Mouse (Mus musculus): ENCODE data around the gene Tcl1b5. TPM values are rescaled to one million over a fixed set of nuclear protein-coding genes. Genes with fewer than 3 reads are reported as not detected.

Tcl1b5 gene
- total RNA-seq, 2 experiments from 2014 or later, result not detected

DNA sequence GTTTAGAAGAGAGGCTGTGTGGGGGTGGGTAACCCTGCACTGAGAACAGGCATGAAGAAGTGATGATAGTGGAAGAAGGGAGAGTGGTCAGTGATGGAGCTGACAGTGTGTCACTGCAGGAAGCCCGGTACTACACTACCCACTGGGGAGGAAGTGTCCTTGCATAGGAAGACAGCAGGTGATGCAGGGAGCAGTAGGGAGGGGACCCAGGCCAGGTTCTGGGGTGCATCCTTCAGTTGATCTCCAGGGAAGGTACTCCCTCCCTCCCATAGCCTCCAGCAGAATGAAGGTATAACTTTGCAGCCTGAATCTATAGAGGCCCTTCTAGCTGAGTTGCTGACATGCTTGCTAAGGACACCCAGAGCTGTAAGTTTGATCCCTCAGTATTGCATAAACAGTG is 30.9 kb downstream of the Tcl1b5 start:
- no peak for DNase-seq (ENCODE audit: extremely low spot score in 1 of 2, low spot score in 1 of 2)

DNA sequence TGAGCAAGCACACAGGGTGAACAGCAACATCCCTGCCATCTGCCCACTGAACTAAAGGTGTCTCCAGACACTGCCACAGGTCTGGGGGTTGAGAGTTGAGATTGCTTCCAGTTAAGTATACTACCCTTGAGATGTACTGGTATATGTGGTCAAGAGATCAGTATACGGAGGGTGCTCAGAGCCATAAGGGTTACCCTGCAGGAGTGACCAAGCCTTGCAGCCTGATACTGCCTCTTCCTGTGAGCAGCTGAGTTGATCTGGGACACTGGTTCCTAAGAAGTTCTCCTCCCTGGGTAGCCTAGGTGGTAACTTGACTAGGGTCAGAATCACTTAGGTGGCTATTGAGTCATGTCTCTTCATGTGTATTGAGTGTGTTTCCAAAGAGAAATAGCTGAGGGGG is 32.3 kb downstream of the Tcl1b5 start:
- DNase-seq (ENCODE audit: extremely low spot score in 1 of 2, low spot score in 1 of 2), result no peak

- no peak for DNase-seq (ENCODE audit: extremely low spot score in 1 of 2, low spot score in 1 of 2)
Observed at GRCm38 (mm10) chr12:105209231-105209630, 33.1 kb downstream of the Tcl1b5 start.

DNA sequence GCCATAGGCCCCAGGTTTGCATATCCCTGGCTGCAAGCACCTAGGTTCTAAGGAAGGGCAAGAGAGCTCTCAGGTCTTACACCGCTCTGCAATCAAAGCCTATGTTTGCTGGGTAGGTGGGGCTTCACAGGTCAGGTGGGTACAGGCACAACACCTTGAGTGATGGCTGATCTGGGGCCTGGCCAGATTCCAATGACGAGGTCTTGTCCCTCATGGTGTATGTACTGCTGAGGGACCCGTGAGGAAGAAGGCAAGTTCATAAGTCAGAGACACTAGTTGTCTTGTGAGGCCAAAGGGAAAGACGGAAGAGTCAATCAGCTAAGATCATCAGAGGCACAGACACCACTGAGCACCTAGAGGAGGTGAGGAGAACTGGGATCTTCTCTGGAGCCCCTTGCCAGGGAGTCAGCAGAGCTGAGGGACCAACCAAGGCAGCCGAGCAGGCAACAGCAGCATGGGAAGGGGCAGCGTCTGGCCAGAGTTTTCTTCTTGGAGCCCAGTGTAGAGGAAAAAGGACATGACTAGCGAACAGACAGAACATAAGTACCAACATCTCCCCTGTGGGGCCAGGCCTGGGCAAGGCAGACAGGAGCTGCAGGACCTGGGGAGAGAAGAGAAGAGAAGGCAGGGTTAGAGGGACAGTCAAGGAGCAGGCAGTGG is 41.1 kb downstream of the Tcl1b5 start:
- DNase-seq (ENCODE audit: extremely low spot score in 1 of 2, low spot score in 1 of 2), result no peak

- DNase-seq (ENCODE audit: extremely low spot score in 1 of 2, low spot score in 1 of 2), result no peak
Observed at GRCm38 (mm10) chr12:105222601-105223319, 46.6 kb downstream of the Tcl1b5 start, which contains the start of gene Tcl1. TSS of gene Tcl1 (minus strand) at chr12:105222793.

- no peak for DNase-seq (ENCODE audit: extremely low spot score in 1 of 2, low spot score in 1 of 2)
Observed at GRCm38 (mm10) chr12:105224621-105225320, 48.6 kb downstream of the Tcl1b5 start.

Other genes with a start within 250 kb of the Tcl1b5 start
- 1 to 10 TPM; 1.2 to 1.3 TPM for gene Syne3, start 166.5 kb upstream of the Tcl1b5 start, total RNA-seq (2021)
- 10 to 100 TPM; 54.8 to 57.2 TPM for gene Glrx5, start 143.7 kb upstream of the Tcl1b5 start, total RNA-seq (2021)
- not detected for gene Tcl1b2, start 30.3 kb upstream of the Tcl1b5 start, total RNA-seq (2021)
- gene Tcl1b1, start 16.7 kb upstream of the Tcl1b5 start, total RNA-seq (2021), result not detected
- gene Tcl1b3, start 14.7 kb downstream of the Tcl1b5 start, total RNA-seq (2021), result not detected
- gene Tcl1b4, start 25.6 kb downstream of the Tcl1b5 start, total RNA-seq (2021), result not detected
- not detected for gene Tcl1, start 46.4 kb downstream of the Tcl1b5 start, total RNA-seq (2021)
- 10 to 100 TPM; 18.9 to 19.4 TPM for gene Tunar, start 157.5 kb downstream of the Tcl1b5 start, total RNA-seq (2021)